Mouse (Mus musculus) embryonic facial prominence, embryonic 14.5 days (tissue): ENCODE data around the gene Fbxo22. TPM values are rescaled to one million over a fixed set of nuclear protein-coding genes. Genes with fewer than 3 reads are reported as not detected.

Source experiments
- ATAC-seq: fragments of 200-750 bp; cut with Nextera tagmentation; 2 replicates; pipeline ENCODE4 v1.8.0; 2017; ENCODE audit warnings: low read depth, moderate number of reproducible peaks, moderate TSS enrichment
- DNase-seq: peaks from one replicate; pipeline ENCODE4 v3.0.0-alpha.2; 2015; ENCODE audit warnings: low spot score
- H3K27ac ChIP-seq: fragments of 300-500 bp; sonication (generic); replicated peaks from 2 replicates; pipeline ENCODE4 v1.5.1; 2014; ENCODE audit warnings: low read depth, mild to moderate bottlenecking, low read length, moderate library complexity
- H3K27me3 ChIP-seq: fragments of 300-500 bp; sonication (generic); replicated peaks from 2 replicates; pipeline ENCODE4 v1.6.1; 2014; ENCODE audit warnings: low read length; ENCODE audit not compliant: control insufficient read depth, insufficient read depth
- H3K36me3 ChIP-seq: fragments of 300-500 bp; sonication (generic); 2 replicates; pipeline ENCODE4 v1.6.1; 2014; ENCODE audit warnings: low read length, mixed read lengths; ENCODE audit not compliant: control insufficient read depth, insufficient read depth
- H3K4me1 ChIP-seq: fragments of 300-500 bp; sonication (generic); 2 replicates; pipeline ENCODE4 v1.6.1; 2014; ENCODE audit warnings: antibody characterized with exemption, low read length; ENCODE audit not compliant: control insufficient read depth, insufficient read depth
- H3K4me2 ChIP-seq: fragments of 300-500 bp; sonication (generic); 2 replicates; pipeline ENCODE4 v1.6.1; 2014; ENCODE audit warnings: low read depth, mild to moderate bottlenecking, low read length, moderate library complexity, mixed read lengths
- H3K4me3 ChIP-seq: fragments of 300-500 bp; sonication (generic); 2 replicates; pipeline ENCODE4 v1.5.1; 2014; ENCODE audit warnings: low read depth, mild to moderate bottlenecking, low read length
- H3K9ac ChIP-seq: fragments of 300-500 bp; sonication (generic); 2 replicates; pipeline ENCODE4 v1.6.1; 2014; ENCODE audit warnings: low read depth, mild to moderate bottlenecking, low read length, moderate library complexity, mixed read lengths
- H3K9me3 ChIP-seq: fragments of 300-500 bp; sonication (generic); 2 replicates; pipeline ENCODE4 v1.6.1; 2016; ENCODE audit warnings: low read length; ENCODE audit not compliant: control insufficient read depth
- WGBS: fragments of 180-500 bp; shearing (Covaris S2); extraction: QIAGEN DNeasy Blood & Tissue Kit; methylation state at CpG from one replicate; pipeline ENCODE4 v1.1.7; 2014; 5-methylcytosine and 5-hydroxymethylcytosine counted together
- polyA plus RNA-seq: library from polyadenylated mRNA; unstranded; fragments of >200 nt; fragmentation: Nextera tagmentation; extraction: Ambion mirVana; gene quantifications from 2 replicates; pipeline ENCODE4 v1.2.1, GENCODE M21; 2014

The Fbxo22 gene
- polyA plus RNA-seq, result 41.9 and 49.6 TPM in 2 replicates

DNA sequence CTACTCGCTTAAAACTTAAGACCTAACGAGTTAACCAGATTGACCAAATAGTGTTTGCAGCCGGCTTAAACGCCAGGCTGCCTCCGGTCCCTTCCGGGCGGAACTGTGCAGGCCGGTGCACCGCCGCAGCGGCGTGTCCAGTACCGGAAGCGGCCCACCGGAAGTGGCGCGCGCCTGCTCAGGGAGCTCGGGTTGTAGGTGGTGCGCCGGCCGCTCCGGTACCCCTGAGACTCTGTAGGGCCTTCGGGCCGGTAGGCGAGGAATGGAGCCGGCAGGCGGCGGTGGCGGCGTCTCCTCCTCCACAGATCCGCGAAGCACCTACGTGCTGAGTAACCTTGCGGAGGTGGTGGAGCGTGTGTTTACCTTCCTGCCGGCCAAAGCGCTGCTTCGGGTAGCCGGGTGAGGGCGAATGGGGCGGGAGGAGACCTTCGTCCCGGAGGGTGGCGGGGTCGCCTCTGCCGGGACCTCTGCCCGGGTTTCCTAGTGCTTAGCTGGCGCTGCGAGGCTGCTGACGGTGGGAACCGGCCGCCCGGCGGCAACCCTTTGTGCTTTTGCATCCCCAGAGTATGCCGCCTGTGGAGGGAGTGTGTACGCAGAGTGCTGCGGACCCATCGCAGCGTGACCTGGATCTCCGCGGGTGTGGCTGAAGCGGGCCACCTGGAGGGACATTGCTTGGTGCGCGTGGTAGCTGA, at the start of gene Fbxo22:
Gene Fbxo22, plus strand, starts transcription at position 136 of the 692 bp plus-strand sequence.
- H3K9ac ChIP-seq, result peak within 1 kb of the TSS; percentile 89
- peaks cover 18% of the 10 kb centered on the region; the same call in 1 of the 2 replicates for H3K36me3 ChIP-seq
- no peaks in the 10 kb centered on the region for H3K9me3 ChIP-seq
- peak; percentile 92 for DNase-seq
- H3K4me3 ChIP-seq, result peak within 1 kb of the TSS; percentile 92
- H3K4me2 ChIP-seq, result peak within 1 kb of the TSS; percentile 67
- peak; percentile 99 for ATAC-seq
- H3K27ac ChIP-seq, result peak within 1 kb of the TSS; percentile 84
- H3K27me3 ChIP-seq, result no peaks in the 10 kb centered on the region
- under 1% methylated on average over 37 of the region's 65 CpGs for WGBS
- H3K4me1 ChIP-seq, result peaks cover 16% of the 10 kb centered on the region

DNA sequence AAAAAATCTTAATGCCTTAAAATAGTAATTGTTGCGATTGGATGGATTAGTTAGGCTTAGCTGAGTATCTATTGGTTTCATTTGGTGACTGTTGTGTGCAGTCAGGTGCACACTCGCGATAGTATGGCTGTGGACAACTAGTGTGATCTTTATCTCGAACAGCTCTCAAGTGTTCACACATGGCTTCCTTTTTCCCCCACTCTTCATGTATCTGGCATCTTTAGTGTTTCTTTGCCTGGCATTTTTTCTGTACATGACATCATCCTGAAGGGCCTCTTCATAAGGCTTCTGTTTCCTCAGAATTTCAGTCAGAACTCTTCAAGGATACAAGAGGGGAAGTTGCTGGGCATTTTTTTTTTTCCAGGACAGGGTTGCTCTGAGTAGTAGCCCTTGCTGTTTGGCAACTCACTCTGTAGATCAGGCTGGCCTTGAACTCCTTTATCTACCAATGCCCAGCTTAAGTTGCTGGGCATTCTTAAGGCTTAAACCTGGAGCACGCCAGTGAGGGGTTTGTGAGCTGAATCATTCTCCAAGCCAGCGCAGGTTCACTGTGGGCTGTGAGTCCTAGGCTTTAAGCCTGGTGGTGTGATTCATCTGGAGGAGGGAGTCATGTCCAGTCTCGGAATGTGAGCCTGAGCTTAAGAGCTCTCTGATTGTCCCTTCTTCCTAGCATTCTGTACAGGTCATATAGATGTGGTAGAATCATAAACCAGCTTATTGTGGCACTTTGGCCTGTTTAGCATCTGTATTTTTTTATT, 37.9 kb upstream of the Fbxo22 start:
- peak; percentile 1 for DNase-seq
- Histone ChIP-seq H3K9ac (no peak overlapping the region), H3K27me3 (no peaks in the 10 kb centered on the region), H3K36me3 (peaks cover 15% of the 10 kb centered on the region; the same call in 1 of the 2 replicates), H3K4me1 (no peaks in the 10 kb centered on the region), H3K9me3 (no peaks in the 10 kb centered on the region), H3K4me3 (no peak overlapping the region), H3K4me2 (no peak overlapping the region), H3K27ac (no peak overlapping the region)
- no peak for ATAC-seq
- 79% methylated on average over 7 of the region's 7 CpGs for WGBS

DNA sequence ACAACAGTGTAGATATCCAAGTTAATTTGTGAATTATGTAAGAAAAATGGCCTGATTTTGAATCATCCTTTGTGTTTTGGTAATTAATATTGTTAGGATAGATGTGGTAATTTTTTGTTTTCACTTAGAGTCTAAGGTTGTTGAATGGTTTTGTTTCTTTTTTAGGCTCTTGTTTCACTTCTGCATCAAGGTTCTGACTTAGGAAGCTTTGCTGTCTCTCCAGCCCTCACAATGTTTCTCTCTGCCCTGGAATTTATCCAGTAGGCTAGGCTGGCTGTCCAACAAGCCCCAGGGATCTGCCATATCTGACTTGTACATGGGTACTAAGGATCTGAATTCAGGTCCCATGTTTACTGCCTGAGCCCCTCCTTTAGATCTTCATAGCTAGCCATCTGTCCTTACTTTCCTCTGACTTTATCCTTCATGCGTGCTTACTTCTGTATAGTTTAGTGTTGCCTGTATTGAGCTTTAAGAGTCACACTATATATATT, 36.5 kb upstream of the Fbxo22 start:
- no peak overlapping the region for H3K9ac ChIP-seq
- DNase-seq, result no peak

DNA sequence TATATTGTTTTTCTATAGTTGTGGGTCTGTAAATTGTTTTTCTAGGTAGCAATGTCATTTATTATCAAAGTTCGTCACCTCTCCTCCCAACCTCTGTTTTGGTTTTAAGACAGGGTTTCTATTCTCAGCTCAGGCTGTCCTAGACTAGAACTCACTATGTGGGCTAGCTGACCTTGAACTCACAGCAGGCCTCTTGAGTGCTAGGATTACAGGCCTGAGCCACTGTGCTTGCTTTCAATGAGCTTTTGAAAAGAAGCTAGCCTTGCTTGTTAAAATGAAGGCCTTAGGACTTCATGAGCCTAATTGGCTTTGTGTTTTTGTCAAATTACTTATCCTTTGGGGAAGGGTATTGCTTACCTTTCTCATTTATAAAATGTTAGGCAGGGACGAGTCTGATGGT, 34.5 kb upstream of the Fbxo22 start:
- DNase-seq (no peak), ATAC-seq (no peak)
- WGBS, result 79% methylated on average over 2 of the region's 2 CpGs
- Histone ChIP-seq H3K4me3 (no peak overlapping the region), H3K36me3 (0 out of 2 replicates have a peak, but pooled peaks cover 3% of the 10 kb centered on the region), H3K27ac (no peak overlapping the region), H3K4me2 (no peak overlapping the region), H3K4me1 (no peaks in the 10 kb centered on the region), H3K9me3 (no peaks in the 10 kb centered on the region), H3K9ac (no peak overlapping the region), H3K27me3 (no peaks in the 10 kb centered on the region)

More for the DNA sequence above, 36.5 kb upstream of the Fbxo22 start:
- peaks cover 12% of the 10 kb centered on the region; the same call in 1 of the 2 replicates for H3K36me3 ChIP-seq
- no peak overlapping the region for H3K27ac ChIP-seq
- WGBS, result 91% methylated on average over 1 of the region's 1 CpGs
- H3K27me3 ChIP-seq, result no peaks in the 10 kb centered on the region
- H3K4me2 ChIP-seq, result no peak overlapping the region
- H3K4me1 ChIP-seq, result no peaks in the 10 kb centered on the region
- no peaks in the 10 kb centered on the region for H3K9me3 ChIP-seq
- ATAC-seq, result no peak
- H3K4me3 ChIP-seq, result no peak overlapping the region

DNA sequence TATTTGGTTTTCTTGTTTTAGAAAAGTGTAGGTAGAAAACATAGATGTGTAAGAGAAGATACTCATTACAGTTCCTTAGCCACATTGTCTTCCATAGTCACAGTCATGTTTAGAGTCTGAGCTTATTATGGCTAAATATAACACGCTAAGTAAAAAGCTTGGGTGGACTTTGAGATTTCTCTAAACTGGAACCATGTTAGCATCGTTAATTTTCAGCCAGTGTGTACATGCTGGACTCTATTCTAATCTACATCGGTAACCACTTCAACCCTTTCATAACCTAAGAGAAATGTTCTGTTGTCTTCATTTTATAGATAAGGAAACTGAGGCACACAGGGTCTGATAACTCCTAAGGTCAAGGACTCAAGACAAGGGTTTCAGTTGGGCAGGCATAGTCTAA, 12.8 kb upstream of the Fbxo22 start:
- H3K4me3 ChIP-seq, result no peak overlapping the region
- H3K36me3 ChIP-seq, result peaks cover 18% of the 10 kb centered on the region; the same call in 1 of the 2 replicates
- no peak overlapping the region for H3K9ac ChIP-seq
- no peaks in the 10 kb centered on the region for H3K4me1 ChIP-seq
- H3K9me3 ChIP-seq, result no peaks in the 10 kb centered on the region
- ATAC-seq (no peak), DNase-seq (no peak)
- WGBS, result 97% methylated on average over 3 of the region's 3 CpGs
- no peaks in the 10 kb centered on the region for H3K27me3 ChIP-seq
- H3K27ac ChIP-seq, result no peak overlapping the region
- no peak overlapping the region for H3K4me2 ChIP-seq

DNA sequence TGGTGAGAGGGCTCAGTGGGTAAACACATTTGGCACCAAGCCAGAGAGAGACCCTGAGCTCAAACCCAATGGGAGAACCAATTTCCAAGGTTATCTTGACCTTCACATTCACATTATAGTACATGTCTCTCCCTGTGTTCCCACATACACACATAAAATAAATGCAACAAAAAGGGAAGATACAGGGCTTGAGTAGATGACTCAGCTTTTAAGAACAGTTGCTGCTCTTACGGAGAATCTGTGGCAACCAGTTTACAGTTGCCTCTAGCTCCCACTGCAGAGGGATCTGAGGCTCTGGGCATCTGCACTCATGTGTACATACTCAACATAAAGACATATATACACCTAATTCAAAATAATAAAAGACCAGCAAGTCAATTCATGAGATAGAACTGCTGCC, 10.5 kb upstream of the Fbxo22 start:
- WGBS, result 100% methylated on average over 1 of the region's 1 CpGs
- no peak overlapping the region for H3K27ac ChIP-seq

DNA sequence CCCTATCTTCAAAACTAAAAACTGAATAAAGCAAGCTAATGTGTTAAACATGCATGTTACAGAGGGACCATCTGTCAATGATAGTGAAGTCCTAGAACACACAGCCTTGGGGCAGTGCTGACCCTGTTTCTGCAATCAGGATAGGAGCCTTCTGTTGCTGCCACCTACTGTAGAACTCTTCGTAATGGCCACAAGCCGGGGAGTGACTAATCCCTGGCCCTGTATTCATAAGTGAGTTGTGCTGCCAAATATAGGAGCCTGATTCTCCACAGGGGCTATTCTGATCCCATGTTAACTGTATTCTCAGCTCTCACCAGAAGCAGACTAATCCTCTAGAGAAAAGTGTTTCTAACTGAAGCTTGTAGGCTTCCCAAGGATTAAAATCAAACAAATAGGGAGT, 9.4 kb upstream of the Fbxo22 start:
- DNase-seq, result peak; percentile 12
- H3K27me3 ChIP-seq, result no peaks in the 10 kb centered on the region
- no peak overlapping the region for H3K4me3 ChIP-seq
- no peaks in the 10 kb centered on the region for H3K4me1 ChIP-seq
- no peaks in the 10 kb centered on the region for H3K9me3 ChIP-seq
- WGBS, result 82% methylated on average over 2 of the region's 2 CpGs
- no peak for ATAC-seq
- H3K27ac ChIP-seq, result no peak overlapping the region
- no peak overlapping the region for H3K9ac ChIP-seq
- peaks cover 18% of the 10 kb centered on the region for H3K36me3 ChIP-seq
- H3K4me2 ChIP-seq, result no peak overlapping the region

More for the DNA sequence above, 10.5 kb upstream of the Fbxo22 start:
- ATAC-seq (no peak), DNase-seq (no peak)
- no peak overlapping the region for H3K9ac ChIP-seq
- no peaks in the 10 kb centered on the region for H3K27me3 ChIP-seq
- H3K4me1 ChIP-seq, result no peaks in the 10 kb centered on the region
- H3K4me2 ChIP-seq, result no peak overlapping the region
- peaks cover 15% of the 10 kb centered on the region for H3K36me3 ChIP-seq
- no peak overlapping the region for H3K4me3 ChIP-seq
- H3K9me3 ChIP-seq, result no peaks in the 10 kb centered on the region

DNA sequence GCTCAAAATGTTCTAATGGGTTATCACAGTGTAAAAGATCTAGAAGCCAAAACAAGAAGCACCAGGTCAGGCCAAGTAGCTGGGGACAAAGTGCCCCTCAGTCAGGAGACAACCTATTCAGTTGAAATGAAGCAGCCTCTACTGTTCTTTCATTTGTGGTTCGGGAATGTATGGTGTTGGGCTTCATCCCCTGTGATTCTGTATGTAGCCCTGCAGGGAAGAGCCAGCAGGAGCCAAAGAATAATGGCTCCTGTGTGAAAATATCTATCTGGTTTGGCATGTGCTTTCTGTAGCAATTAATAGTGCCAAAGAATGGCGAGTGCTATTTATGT, 301 bp upstream of the Fbxo22 start:
- Histone ChIP-seq H3K27ac (peak overlapping the region; percentile 84; the same call in 1 of the 2 replicates), H3K36me3 (peaks cover 14% of the 10 kb centered on the region; the same call in 1 of the 2 replicates), H3K9ac (peak overlapping the region; percentile 89), H3K9me3 (no peaks in the 10 kb centered on the region), H3K27me3 (no peaks in the 10 kb centered on the region), H3K4me1 (peaks cover 16% of the 10 kb centered on the region), H3K4me2 (peak overlapping the region; percentile 67), H3K4me3 (peak overlapping the region; percentile 92)
- DNase-seq (no peak), ATAC-seq (no peak; the same call in 1 of the 2 replicates)
- WGBS, result 0% methylated on average over 2 of the region's 2 CpGs
